In the genomic region with DNA sequence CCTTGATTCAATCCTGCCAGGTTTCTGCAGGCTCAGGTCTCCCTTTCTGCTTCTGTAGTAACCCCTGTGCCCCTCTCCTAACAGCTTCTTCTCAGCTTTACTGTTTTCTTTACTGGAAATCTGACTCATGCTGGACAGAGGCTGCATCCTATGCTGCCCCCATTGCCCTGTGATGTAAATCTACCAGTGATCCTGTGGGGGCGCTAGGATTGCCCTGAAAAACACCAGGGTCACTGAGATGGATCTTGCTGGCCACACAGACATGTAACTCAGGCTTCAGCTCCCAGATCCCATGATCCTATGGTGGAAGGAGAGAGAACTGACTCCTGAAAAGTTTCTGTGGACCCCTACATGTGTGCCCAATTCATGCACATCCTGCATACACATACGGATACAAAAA, we compare ENCODE assay signal across 11 mouse cellular contexts.
"Had no signal": no experiment of that assay in that cellular context is flagged by ENCODE, and none has a peak within 500 bp of the region (broad histone marks: within the 10 kb centered on the region; RNA-seq: fewer than 3 reads in every experiment).

No protein-coding gene starts in this region.

- H3K4me2 ChIP-seq: limb, embryonic 12.5 days; lung, embryonic 15.5 days; neural tube, embryonic 15.5 days had no signal

- H3K9me3 ChIP-seq: limb, embryonic 12.5 days; lung, embryonic 15.5 days; neural tube, embryonic 15.5 days had no signal

- H3K27me3 ChIP-seq: limb, embryonic 12.5 days; lung, embryonic 15.5 days; neural tube, embryonic 15.5 days had no signal

- H3K9ac ChIP-seq: limb, embryonic 12.5 days; lung, embryonic 15.5 days; neural tube, embryonic 15.5 days had no signal

- DNase-seq: kidney, adult 18-20 months; kidney, postnatal 25 days; layer of hippocampus, adult 9-11 months; layer of hippocampus, postnatal 36 days; midbrain, embryonic 14.5 days; right cerebral cortex, adult 18-20 months; right cerebral cortex, postnatal 25 days had no signal

- H3K4me3 ChIP-seq: limb, embryonic 12.5 days; lung, embryonic 15.5 days; myocyte; neural tube, embryonic 15.5 days had no signal

- H3K36me3 ChIP-seq: lung, embryonic 15.5 days had no signal

- H3K27ac ChIP-seq: limb, embryonic 12.5 days; lung, embryonic 15.5 days; neural tube, embryonic 15.5 days had no signal

- H3K4me1 ChIP-seq: limb, embryonic 12.5 days; lung, embryonic 15.5 days; neural tube, embryonic 15.5 days had no signal
